Mouse (Mus musculus): ENCODE measurements at regions not wholly inside any gene's neighbourhood (a gene's known extent, or its start where the extent isn't known, plus 50 kb on each side); places are given as distances from the start of the nearest gene placed in this dataset.

GRCm38 (mm10) chr17:4631122-4631521, 363.0 kb upstream of the Arid1b start:
- no peak for ATAC-seq (replicated peaks; ENCODE audit: low FRiP score, low TSS enrichment, poor library complexity, severe bottlenecking)

DNA sequence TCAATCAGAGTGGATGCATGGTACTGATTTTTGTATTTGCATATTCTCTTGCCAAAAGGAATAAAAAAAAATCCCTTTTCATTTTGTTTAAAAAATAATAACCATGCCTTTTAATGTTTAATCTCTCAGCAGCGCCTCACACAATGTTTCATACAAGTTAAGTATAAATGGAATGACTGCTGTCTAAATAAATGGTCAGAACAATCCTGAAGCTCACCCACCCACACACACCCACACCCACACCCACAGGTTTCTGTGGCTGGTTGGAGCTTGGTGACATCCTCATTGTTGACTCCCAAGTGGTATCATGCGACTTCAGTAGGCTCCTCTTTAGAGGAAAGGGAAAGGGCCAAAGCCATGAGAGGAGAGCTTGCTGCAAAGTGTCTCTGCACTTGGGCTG, 361.6 kb upstream of the Arid1b start:
- no peak for ATAC-seq (replicated peaks; ENCODE audit: low FRiP score, low TSS enrichment, poor library complexity, severe bottlenecking)

- ATAC-seq (replicated peaks; ENCODE audit: low FRiP score, low TSS enrichment, poor library complexity, severe bottlenecking) = no peak
Measured at GRCm38 (mm10) chr17:4633771-4634170, 360.4 kb upstream of the Arid1b start.

- ATAC-seq (replicated peaks; ENCODE audit: low FRiP score, low TSS enrichment, poor library complexity, severe bottlenecking) = no peak
Measured at GRCm38 (mm10) chr17:4636796-4637353, 357.3 kb upstream of the Arid1b start.

- no peak for ATAC-seq (replicated peaks; ENCODE audit: low FRiP score, low TSS enrichment, poor library complexity, severe bottlenecking)
Measured at GRCm38 (mm10) chr17:4639531-4639930, 354.6 kb upstream of the Arid1b start.

- no peak for ATAC-seq (replicated peaks; ENCODE audit: low FRiP score, low TSS enrichment, poor library complexity, severe bottlenecking)
Measured at GRCm38 (mm10) chr17:4640555-4640954, 353.6 kb upstream of the Arid1b start.

DNA sequence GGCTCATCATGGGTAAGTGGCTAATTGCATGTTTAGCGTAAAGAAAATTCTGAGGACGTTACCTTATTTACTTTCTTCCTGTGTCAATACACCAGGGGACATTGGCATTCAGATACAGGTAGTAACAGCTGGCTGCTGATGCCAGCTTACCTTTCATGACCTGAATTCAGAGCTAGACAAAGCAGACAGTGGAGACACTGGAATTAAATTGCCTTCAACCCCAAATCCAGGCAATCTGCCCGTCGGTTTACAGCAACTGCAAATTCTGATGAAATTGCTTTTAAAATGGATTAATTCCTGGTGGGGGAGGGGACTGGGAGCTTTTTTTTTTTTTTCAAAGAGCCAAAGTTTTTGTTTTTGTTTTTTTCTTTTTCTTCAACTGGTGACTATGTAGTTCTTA, 353.0 kb upstream of the Arid1b start:
- no peak for ATAC-seq (replicated peaks; ENCODE audit: low FRiP score, low TSS enrichment, poor library complexity, severe bottlenecking)

DNA sequence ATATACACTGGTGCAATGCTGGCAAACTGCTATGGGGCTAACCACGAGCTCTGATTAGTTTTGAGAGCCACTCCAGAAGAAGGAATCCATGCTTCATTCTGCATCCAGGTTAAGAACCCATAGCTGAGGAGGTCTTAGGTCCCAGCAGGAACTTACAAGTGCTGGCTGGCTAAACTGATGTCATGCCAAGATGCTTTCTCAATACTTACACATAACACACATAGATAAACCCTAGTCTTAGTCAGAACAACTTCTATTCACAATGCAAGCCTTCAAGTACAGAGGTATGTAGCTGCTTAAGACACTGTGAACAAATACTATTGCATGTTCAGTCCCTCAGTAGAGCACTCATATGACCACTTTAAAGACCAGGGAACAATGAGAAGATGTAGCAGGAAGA, 352.1 kb upstream of the Arid1b start:
- no peak for ATAC-seq (replicated peaks; ENCODE audit: low FRiP score, low TSS enrichment, poor library complexity, severe bottlenecking)

GRCm38 (mm10) chr17:4643343-4643742, 350.8 kb upstream of the Arid1b start:
- no peak for ATAC-seq (replicated peaks; ENCODE audit: low FRiP score, low TSS enrichment, poor library complexity, severe bottlenecking)

DNA sequence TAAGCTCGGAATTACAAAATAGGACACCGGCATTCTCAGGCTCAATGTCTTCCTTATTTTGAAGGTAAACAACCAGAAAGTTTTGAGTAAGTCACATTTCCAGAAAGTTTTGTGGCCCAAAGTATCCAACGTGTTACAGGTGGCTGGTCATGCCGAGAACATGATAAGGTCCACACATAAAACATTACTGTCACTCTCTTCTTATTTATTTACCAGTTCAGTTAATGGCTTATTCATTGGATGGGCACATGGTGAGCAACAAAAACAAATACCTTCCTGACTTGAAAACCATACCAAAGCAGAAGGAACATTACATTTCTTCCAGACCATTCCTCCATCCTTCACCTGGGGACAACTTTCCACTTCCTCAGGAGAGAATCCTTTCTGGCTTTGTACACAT, 345.5 kb upstream of the Arid1b start:
- no peak for ATAC-seq (replicated peaks; ENCODE audit: low FRiP score, low TSS enrichment, poor library complexity, severe bottlenecking)

DNA sequence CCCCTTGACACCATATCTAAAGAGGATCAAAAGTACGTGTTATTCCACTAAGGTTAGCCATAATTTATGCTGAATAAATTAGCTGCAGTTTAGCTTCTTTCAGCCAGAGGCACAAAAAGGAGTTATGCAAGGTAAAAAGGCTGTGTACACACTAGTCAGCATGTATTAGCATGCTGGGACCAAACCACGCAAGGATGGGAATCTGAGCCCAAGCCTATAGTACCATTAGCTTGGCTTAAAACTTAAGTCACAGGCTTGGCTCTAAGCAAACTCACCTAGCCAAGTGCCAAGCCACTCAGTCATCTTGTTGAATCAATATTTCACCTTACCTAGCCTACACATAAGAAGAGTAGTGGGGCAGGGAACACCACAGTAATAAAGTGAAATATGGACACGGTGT, 339.9 kb upstream of the Arid1b start:
- ATAC-seq (replicated peaks; ENCODE audit: low FRiP score, low TSS enrichment, poor library complexity, severe bottlenecking) = no peak

GRCm38 (mm10) chr17:4661996-4662395, 332.1 kb upstream of the Arid1b start:
- no peak for ATAC-seq (replicated peaks; ENCODE audit: low FRiP score, low TSS enrichment, poor library complexity, severe bottlenecking)

DNA sequence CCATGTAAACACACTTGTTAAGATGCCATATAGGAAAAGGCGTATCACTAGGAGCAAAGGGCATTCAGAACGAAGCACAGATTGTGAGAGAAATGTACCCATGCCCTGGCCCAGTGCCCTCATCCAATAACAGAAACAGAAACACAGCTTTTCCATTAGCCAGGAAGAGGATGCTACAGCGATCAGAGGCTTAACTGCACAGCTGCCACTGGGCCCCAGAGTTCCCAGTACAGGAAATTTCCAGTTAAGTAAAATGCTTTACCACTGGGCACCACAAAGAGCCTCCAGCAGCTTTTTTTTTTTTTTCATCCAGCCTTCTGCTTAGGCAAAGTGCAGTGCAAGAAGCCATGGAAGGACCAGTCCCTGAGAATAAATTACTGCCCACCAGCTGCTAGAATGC, 325.6 kb upstream of the Arid1b start:
- no peak for ATAC-seq (replicated peaks; ENCODE audit: low FRiP score, low TSS enrichment, poor library complexity, severe bottlenecking)

GRCm38 (mm10) chr17:4673271-4673670, 320.9 kb upstream of the Arid1b start:
- ATAC-seq (replicated peaks; ENCODE audit: low FRiP score, low TSS enrichment, poor library complexity, severe bottlenecking) = no peak

DNA sequence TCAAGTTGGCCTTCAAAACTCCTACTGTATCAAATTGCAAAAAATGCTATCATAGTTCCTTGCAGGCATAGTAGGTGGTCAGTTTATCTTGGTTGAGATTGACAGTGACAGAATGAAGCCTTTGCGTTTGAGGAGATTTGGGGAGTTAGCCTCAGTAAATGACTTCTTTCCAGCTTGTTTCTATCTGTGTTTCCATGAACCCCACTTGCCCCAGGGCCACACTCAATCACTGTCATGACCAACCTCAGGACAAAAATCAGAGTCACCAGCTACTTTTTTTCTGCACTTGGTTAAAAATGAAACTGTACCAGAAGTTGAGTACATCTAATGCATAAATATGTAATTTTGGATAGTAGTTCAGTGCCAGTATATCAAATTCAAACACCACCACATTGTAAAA, 287.7 kb upstream of the Arid1b start:
- no peak for ATAC-seq (replicated peaks; ENCODE audit: low FRiP score, low TSS enrichment, poor library complexity, severe bottlenecking)

DNA sequence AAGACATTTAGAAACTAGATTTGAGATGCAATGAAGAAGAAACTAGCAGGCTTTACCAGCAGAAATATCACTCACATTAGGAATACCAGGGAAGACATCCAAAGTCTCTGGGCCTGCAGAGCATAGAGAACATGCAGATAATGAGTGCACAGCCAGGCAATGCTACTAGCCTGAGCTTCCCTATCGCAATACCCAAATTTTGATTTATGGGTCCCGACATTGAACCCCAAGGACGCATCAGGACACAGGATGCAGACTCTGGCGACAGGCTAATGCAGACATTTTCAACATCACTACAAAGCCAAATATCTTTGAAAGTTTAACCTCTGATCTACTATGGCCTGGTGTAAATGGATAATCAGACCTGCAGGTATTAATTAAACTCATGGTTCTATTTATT, 273.1 kb upstream of the Arid1b start:
- ATAC-seq (replicated peaks; ENCODE audit: low FRiP score, low TSS enrichment, poor library complexity, severe bottlenecking) = no peak

DNA sequence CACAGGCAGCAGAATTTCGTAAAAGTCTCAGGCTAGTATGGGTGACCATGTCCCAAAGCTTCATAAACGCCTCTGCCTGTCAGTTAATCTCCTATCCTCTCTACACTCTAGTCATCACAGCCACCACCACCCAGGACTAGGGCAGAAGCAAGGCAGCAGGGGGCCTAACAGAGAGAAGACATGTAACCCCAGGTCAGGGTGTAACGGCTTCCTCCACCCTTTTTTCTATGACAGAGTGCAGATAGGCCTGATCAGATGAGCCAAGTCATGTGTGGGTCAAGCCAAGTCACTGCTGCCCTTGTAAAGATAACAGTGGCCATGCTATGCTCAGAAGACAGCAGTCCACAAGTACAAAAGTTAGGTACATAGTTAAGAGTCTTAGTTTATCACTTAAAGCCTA, 270.1 kb upstream of the Arid1b start:
- ATAC-seq (replicated peaks; ENCODE audit: low FRiP score, low TSS enrichment, poor library complexity, severe bottlenecking) = peak; percentile 87

DNA sequence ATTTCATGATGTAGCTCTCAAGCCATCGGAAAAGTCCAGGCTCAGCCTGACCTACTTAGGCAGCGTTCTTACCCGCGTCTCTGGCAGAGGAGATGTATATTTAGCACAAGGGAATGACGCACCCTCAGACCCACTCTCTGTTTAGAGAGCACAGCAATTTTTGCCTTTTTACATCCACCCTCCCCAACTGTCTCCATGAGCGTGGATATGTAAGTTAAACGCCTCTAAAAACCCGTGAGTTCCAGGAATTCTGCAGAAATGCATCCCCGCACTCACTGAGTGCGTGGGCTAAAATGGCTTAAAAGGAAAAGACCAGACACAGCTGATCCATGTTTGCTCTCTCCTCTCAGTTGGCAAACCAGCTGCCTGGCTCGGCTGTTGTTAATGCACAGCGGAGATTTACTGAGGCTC, 267.8 kb upstream of the Arid1b start:
- no peak for ATAC-seq (replicated peaks; ENCODE audit: low FRiP score, low TSS enrichment, poor library complexity, severe bottlenecking)

DNA sequence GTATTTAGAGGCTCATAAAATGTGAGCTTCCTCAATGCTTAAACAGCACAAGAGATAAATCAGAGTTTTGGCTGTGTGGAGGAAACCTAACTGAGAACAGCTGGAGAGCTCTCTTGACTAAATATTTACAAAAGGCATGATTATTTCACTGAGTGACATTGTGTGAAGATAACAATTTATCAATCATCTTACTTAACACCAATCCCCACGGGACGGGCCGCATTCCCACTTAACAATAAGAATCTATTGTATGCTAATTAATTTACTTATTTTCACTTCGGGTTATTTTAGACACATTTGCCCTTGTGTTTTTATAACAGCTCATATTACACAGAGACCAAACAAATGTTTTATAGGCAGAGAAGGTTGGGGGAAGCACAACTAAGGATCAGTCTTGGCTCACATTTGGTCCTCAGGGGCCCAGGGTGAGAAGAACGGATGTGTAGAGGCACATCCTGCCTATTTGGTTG, 259.7 kb upstream of the Arid1b start:
- ATAC-seq (replicated peaks; ENCODE audit: low FRiP score, low TSS enrichment, poor library complexity, severe bottlenecking) = no peak

GRCm38 (mm10) chr17:4735185-4735584, 258.9 kb upstream of the Arid1b start:
- no peak for ATAC-seq (replicated peaks; ENCODE audit: low FRiP score, low TSS enrichment, poor library complexity, severe bottlenecking)

DNA sequence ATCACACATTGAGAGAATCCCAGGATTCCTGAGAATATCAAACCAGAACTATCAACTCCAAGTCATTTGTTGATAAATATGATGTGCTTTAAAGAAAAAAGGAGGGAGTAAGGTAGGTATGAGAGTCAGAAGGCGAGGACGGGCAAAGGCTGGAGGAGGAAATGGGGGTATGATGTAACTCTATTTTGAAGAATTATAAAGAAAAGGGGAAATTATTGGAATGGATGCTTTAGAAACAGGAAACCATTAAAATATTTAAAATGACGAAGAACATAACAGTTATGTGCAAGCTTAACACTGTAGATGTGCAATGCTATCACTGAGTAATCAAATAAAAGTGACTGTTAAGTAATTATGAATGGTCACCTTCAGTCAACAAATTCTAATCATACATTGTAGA, 257.4 kb upstream of the Arid1b start:
- ATAC-seq (replicated peaks; ENCODE audit: low FRiP score, low TSS enrichment, poor library complexity, severe bottlenecking) = no peak

Measured in megakaryocyte-erythroid progenitor cell, adult 5-6 weeks (primary cell).